Mouse (Mus musculus) mesoderm, embryonic 11.5 days (tissue): Measurements from ENCODE around the gene Arsb.

Experiments
- DNase-seq: peaks from one replicate; pipeline ENCODE4 v3.0.0-alpha.2; 2012; ENCODE audit warnings: low read depth, low spot score

The Arsb gene

GRCm38 (mm10) chr13:93889991-93890390, 118.6 kb downstream of the Arsb start:
- no peak for DNase-seq

GRCm38 (mm10) chr13:93891276-93891675, 119.8 kb downstream of the Arsb start:
- DNase-seq = no peak

- DNase-seq = no peak
Measured at GRCm38 (mm10) chr13:93892101-93892500, 120.7 kb downstream of the Arsb start.

- DNase-seq = no peak
Measured at GRCm38 (mm10) chr13:93894105-93894504, 122.7 kb downstream of the Arsb start.

GRCm38 (mm10) chr13:93895430-93895829, 124.0 kb downstream of the Arsb start:
- no peak for DNase-seq

- peak; percentile 54 for DNase-seq
Measured at GRCm38 (mm10) chr13:93897943-93898826, 126.8 kb downstream of the Arsb start.

- peak; percentile 52 for DNase-seq
Measured at GRCm38 (mm10) chr13:93899378-93900256, 128.2 kb downstream of the Arsb start.

- DNase-seq = no peak
Measured at GRCm38 (mm10) chr13:93900934-93901626, 129.7 kb downstream of the Arsb start.

- no peak for DNase-seq
Measured at GRCm38 (mm10) chr13:93902126-93902525, 130.7 kb downstream of the Arsb start.

- DNase-seq = no peak
Measured at GRCm38 (mm10) chr13:93906552-93907245, 135.3 kb downstream of the Arsb start.

- no peak for DNase-seq
Measured at GRCm38 (mm10) chr13:93907971-93908370, 136.5 kb downstream of the Arsb start.

- DNase-seq = no peak
Measured at GRCm38 (mm10) chr13:93909847-93910246, 138.4 kb downstream of the Arsb start.

- no peak for DNase-seq
Measured at GRCm38 (mm10) chr13:93911037-93911436, 139.6 kb downstream of the Arsb start.

- DNase-seq = no peak
Measured at GRCm38 (mm10) chr13:93912326-93912915, 141.0 kb downstream of the Arsb start.

GRCm38 (mm10) chr13:93914206-93914605, 142.8 kb downstream of the Arsb start:
- DNase-seq = no peak

GRCm38 (mm10) chr13:93915641-93916570, 144.5 kb downstream of the Arsb start:
- DNase-seq = no peak

GRCm38 (mm10) chr13:93919536-93919935, 148.1 kb downstream of the Arsb start:
- DNase-seq = no peak

- no peak for DNase-seq
Measured at GRCm38 (mm10) chr13:93920080-93920785, 148.8 kb downstream of the Arsb start.

- DNase-seq = no peak
Measured at GRCm38 (mm10) chr13:93920786-93921300, 149.4 kb downstream of the Arsb start.
